Mouse (Mus musculus) monocyte, adult 5-6 weeks (primary cell): Measurements from ENCODE around the gene Gm10972. TPM values are rescaled to one million over a fixed set of nuclear protein-coding genes. Genes with fewer than 3 reads are reported as not detected.

Experiments used
- total RNA-seq: library from RNA; stranded (forward); fragments of 200-1000, 200-491, 200-594 nt; gene quantifications from 3 replicates; pipeline ENCODE4 v1.2.3, GENCODE M21; 2017

Gm10972 gene
- total RNA-seq, 1 experiment from 2014 or later, result not detected

Other genes starting within 250 kb of the Gm10972 start
- not detected in 3 replicates for gene Lingo4, start 244.6 kb upstream of the Gm10972 start, total RNA-seq
- gene Tdrkh, start 229.8 kb upstream of the Gm10972 start, total RNA-seq, result 1.2 to 4.4 TPM (median 2.8 TPM) in 3 replicates
- 54.6 to 77.8 TPM (median 70.4 TPM) in 3 replicates for gene Mrpl9, start 199.8 kb upstream of the Gm10972 start, total RNA-seq
- gene Oaz3, start 199.2 kb upstream of the Gm10972 start, total RNA-seq, result 0.43 TPM in 1 of 3 replicates, not detected in the others
- gene Celf3, start 164.8 kb upstream of the Gm10972 start, total RNA-seq, result 0.19 TPM in 1 of 3 replicates, not detected in the others
- gene Riiad1, start 162.8 kb upstream of the Gm10972 start, total RNA-seq, result 1.8 to 2.2 TPM in 2 of 3 replicates, not detected in the other
- 28.7 to 47.9 TPM (median 47.5 TPM) in 3 replicates for gene Snx27, start 60.4 kb upstream of the Gm10972 start, total RNA-seq
- 1.8 to 6.3 TPM (median 4.6 TPM) in 3 replicates for gene Tuft1, start 15.8 kb downstream of the Gm10972 start, total RNA-seq
- not detected in 3 replicates for gene Selenbp2, start 50.4 kb downstream of the Gm10972 start, total RNA-seq
- 0.32 TPM in 1 of 3 replicates, not detected in the others for gene Cgn, start 143.4 kb downstream of the Gm10972 start, total RNA-seq
- gene Pogz, start 194.5 kb downstream of the Gm10972 start, total RNA-seq, result 14.4 to 29.8 TPM (median 15.6 TPM) in 3 replicates
- gene Psmb4, start 243.8 kb downstream of the Gm10972 start, total RNA-seq, result 162 to 242 TPM (median 193 TPM) in 3 replicates